Mouse (Mus musculus) bone marrow, adult 2 months (tissue): Measurements from ENCODE around the gene Panx3. TPM values are rescaled to one million over a fixed set of nuclear protein-coding genes. Genes with fewer than 3 reads are reported as not detected.

Experiments
- H3K27ac ChIP-seq: fragments of 200-500 bp; 2 replicates; pipeline ENCODE4 v1.5.1; 2012; ENCODE audit warnings: low read depth, mild to moderate bottlenecking, control low read depth, inconsistent platforms, low read length; ENCODE audit not compliant: control insufficient read depth, poor library complexity, insufficient read depth
- H3K4me1 ChIP-seq: fragments of 200-500 bp; 2 replicates; pipeline ENCODE4 v1.6.1; 2011; ENCODE audit warnings: low read length; ENCODE audit not compliant: control insufficient read depth, insufficient read depth
- H3K4me3 ChIP-seq: fragments of 200-500 bp; replicated peaks from 2 replicates; pipeline ENCODE3; 2011; ENCODE audit warnings: mild to moderate bottlenecking, low read depth, low read length, control low read depth; ENCODE audit not compliant: control insufficient read depth
- CTCF ChIP-seq: fragments of 200-500 bp; IDR thresholded peaks from 2 replicates; pipeline ENCODE4 v1.5.1; 2011; ENCODE audit warnings: low read length, control low read depth; ENCODE audit not compliant: control insufficient read depth, insufficient read depth
- POLR2A ChIP-seq: fragments of 200-500 bp; IDR thresholded peaks from 2 replicates; pipeline ENCODE4 v1.6.1; 2011; ENCODE audit warnings: low read depth, mild to moderate bottlenecking, control low read depth, low read length, borderline replicate concordance; ENCODE audit not compliant: control insufficient read depth
- WGBS: fragments of 180-500 bp; shearing (Covaris S2); methylation state at CpG from one replicate; pipeline ENCODE4 v1.1.7; 2018; 5-methylcytosine and 5-hydroxymethylcytosine counted together
- polyA plus RNA-seq: library from polyadenylated mRNA; stranded (reverse); fragments of >200 nt; gene quantifications from 2 replicates; pipeline ENCODE4 v1.2.4, GENCODE M21; 2011; ENCODE audit warnings: low replicate concordance; ENCODE audit not compliant: missing spikeins, insufficient read depth, insufficient read length

Gene Panx3
- polyA plus RNA-seq, 1 experiment = not detected

- no peaks in the 10 kb centered on the region; the same call in 1 of the 2 replicates for H3K4me1 ChIP-seq
- no peak overlapping the region for H3K4me3 ChIP-seq
- no peak overlapping the region for H3K27ac ChIP-seq
- TF ChIP-seq POLR2A (no peak), CTCF (no peak)
These were observed 54.7 kb downstream of the Panx3 start for GRCm38 (mm10) chr9:37614316-37614715.

- Histone ChIP-seq H3K4me1 (no peaks in the 10 kb centered on the region; the same call in 1 of the 2 replicates), H3K27ac (peak overlapping the region; percentile 13; the same call in 1 of the 2 replicates), H3K4me3 (peak overlapping the region; percentile 75)
- 18% methylated on average over 6 of the region's 6 CpGs for WGBS
- TF ChIP-seq POLR2A (no peak), CTCF (no peak)
These were observed 55.1 kb downstream of the Panx3 start for GRCm38 (mm10) chr9:37613911-37614280.

GRCm38 (mm10) chr9:37613182-37613910, 55.7 kb downstream of the Panx3 start, which contains the start of gene Spa17:
Gene Spa17, minus strand, starts transcription at chr9:37613722.
- Histone ChIP-seq H3K4me1 (no peaks in the 10 kb centered on the region; the same call in 1 of the 2 replicates), H3K4me3 (peak within 1 kb of the TSS; percentile 94), H3K27ac (peak within 1 kb of the TSS; percentile 16; the same call in 1 of the 2 replicates)
- WGBS = under 1% methylated on average over 45 of the region's 45 CpGs
- TF ChIP-seq CTCF (no peak), POLR2A (no peak)

Other genes starting within 250 kb of the Panx3 start
- gene Robo3, start 236.0 kb downstream of the Panx3 start, polyA plus RNA-seq = 4.8 and 10.8 TPM in 2 replicates
- gene Msantd2, start 179.9 kb downstream of the Panx3 start, polyA plus RNA-seq = 11.2 and 29.1 TPM in 2 replicates
- gene Esam, start 141.2 kb downstream of the Panx3 start, polyA plus RNA-seq = 10.8 and 13.7 TPM in 2 replicates
- gene Vsig2, start 130.0 kb downstream of the Panx3 start, polyA plus RNA-seq = 4.0 and 12.2 TPM in 2 replicates
- 92.9 and 101 TPM in 2 replicates for gene Nrgn, start 116.3 kb downstream of the Panx3 start, polyA plus RNA-seq
- gene Siae, start 113.5 kb downstream of the Panx3 start, polyA plus RNA-seq = 1.9 and 7.2 TPM in 2 replicates
- gene Spa17, start 55.5 kb downstream of the Panx3 start, polyA plus RNA-seq = 1.4 and 3.7 TPM in 2 replicates
- 17.4 and 49.2 TPM in 2 replicates for gene Tbrg1, start 11.9 kb downstream of the Panx3 start, polyA plus RNA-seq
- 0.36 and 0.57 TPM in 2 replicates for gene Olfr160, start 47.0 kb upstream of the Panx3 start, polyA plus RNA-seq
- gene Olfr874, start 75.9 kb upstream of the Panx3 start, polyA plus RNA-seq = not detected in 2 replicates
- gene Olfr875, start 102.6 kb upstream of the Panx3 start, polyA plus RNA-seq = not detected in 2 replicates
- gene Olfr876, start 133.8 kb upstream of the Panx3 start, polyA plus RNA-seq = not detected in 2 replicates
- not detected in 2 replicates for gene Olfr877, start 185.0 kb upstream of the Panx3 start, polyA plus RNA-seq
- not detected in 2 replicates for gene Olfr145, start 227.5 kb upstream of the Panx3 start, polyA plus RNA-seq
- gene Olfr878, start 248.6 kb upstream of the Panx3 start, polyA plus RNA-seq = not detected in 2 replicates